In the genomic region with DNA sequence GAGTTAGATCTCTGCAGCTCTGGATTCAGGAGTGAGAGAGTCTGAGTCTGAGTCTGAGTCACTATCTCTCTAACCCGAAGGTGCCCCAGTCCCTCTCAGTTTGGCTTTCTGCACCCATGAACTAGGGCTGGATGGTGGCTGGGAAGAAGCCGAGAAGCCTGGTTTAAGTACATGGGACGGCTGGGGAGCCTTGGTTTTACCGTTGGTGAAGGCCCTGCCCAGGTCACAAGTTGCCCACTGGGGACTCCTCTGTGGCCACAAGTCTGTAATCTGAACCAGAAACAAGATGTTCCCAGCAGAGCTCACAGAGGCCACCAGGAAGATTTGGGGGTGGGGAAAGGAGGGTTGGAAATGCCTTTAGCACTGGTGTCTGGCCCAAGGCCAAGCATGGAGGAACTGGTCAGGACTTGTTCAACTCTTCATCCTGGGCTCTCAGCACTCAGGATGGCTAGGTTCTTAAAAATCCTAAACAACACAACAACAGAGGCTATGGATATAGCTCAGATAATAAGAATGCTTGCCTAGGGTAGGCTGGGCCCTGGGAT, we compare ENCODE assay signal across 7 mouse cellular contexts. TPM values are rescaled to one million over a fixed set of nuclear protein-coding genes. Genes with fewer than 3 reads are reported as not detected.
DNase-seq lines count a peak whose midpoint lies in the region; ATAC-seq and TF ChIP-seq lines count a peak whose summit lies in the region.

No protein-coding gene starts in this region.

- H3K27me3 ChIP-seq in heart, embryonic 15.5 days: no peaks in the 10 kb centered on the region
- H3K27me3 ChIP-seq in limb, embryonic 14.5 days (ENCODE audit: control insufficient read depth, insufficient read depth, low read length): no peaks in the 10 kb centered on the region
- no peaks in the 10 kb centered on the region for H3K27me3 ChIP-seq in forebrain, embryonic 13.5 days

- no peaks in the 10 kb centered on the region for H3K36me3 ChIP-seq in heart, embryonic 15.5 days
- no peaks in the 10 kb centered on the region for H3K36me3 ChIP-seq in limb, embryonic 14.5 days (ENCODE audit: control insufficient read depth, insufficient read depth, low read length)
- H3K36me3 ChIP-seq in forebrain, embryonic 13.5 days (ENCODE audit: poor library complexity, severe bottlenecking): no peaks in the 10 kb centered on the region

- H3K9me3 ChIP-seq in heart, embryonic 15.5 days (replicated peaks): no peaks in the 10 kb centered on the region
- H3K9me3 ChIP-seq in limb, embryonic 14.5 days (ENCODE audit: control insufficient read depth, low read length): no peaks in the 10 kb centered on the region
- no peaks in the 10 kb centered on the region for H3K9me3 ChIP-seq in forebrain, embryonic 13.5 days (replicated peaks)

- no peak for TF ChIP-seq POLR2A in limb, embryonic 14.5 days (IDR thresholded peaks at IDR 0.05; ENCODE audit: borderline replicate concordance, extremely low read depth, insufficient read depth, insufficient read length)

- H3K4me2 ChIP-seq in heart, embryonic 15.5 days: peak overlapping the region; percentile 41
- H3K4me2 ChIP-seq in limb, embryonic 14.5 days (replicated peaks; ENCODE audit: low read depth, low read length, severe bottlenecking): no peak overlapping the region
- H3K4me2 ChIP-seq in forebrain, embryonic 13.5 days: no peak overlapping the region

- ATAC-seq in heart, embryonic 15.5 days (replicated peaks; ENCODE audit: insufficient number of reproducible peaks, insufficient read depth, low FRiP score, low read depth): no peak
- ATAC-seq in limb, embryonic 14.5 days (ENCODE audit: low FRiP score, low read depth): no peak
- ATAC-seq in forebrain, embryonic 13.5 days: no peak

- WGBS in heart, embryonic 15.5 days: 52% methylated on average over 4 of the region's 4 CpGs
- WGBS in limb, embryonic 14.5 days: 39% methylated on average over 4 of the region's 4 CpGs
- 73% methylated on average over 4 of the region's 4 CpGs for WGBS in forebrain, embryonic 13.5 days

- H3K4me3 ChIP-seq in heart, embryonic 15.5 days: no peak overlapping the region
- H3K4me3 ChIP-seq in limb, embryonic 14.5 days (replicated peaks; ENCODE audit: low read length): no peak overlapping the region
- H3K4me3 ChIP-seq in forebrain, embryonic 13.5 days: no peak overlapping the region

- DNase-seq in urinary bladder, postnatal 14 days (ENCODE audit: low spot score): peak; percentile 83
- no peak for DNase-seq in urinary bladder, postnatal 10 days (ENCODE audit: low spot score)
- peak; percentile 69 for DNase-seq in limb, embryonic 14.5 days (ENCODE audit: low spot score)
- no peak for DNase-seq in natural killer cell, adult 2 months (ENCODE audit: low spot score in 2 of 2)
- no peak for DNase-seq in cerebellum, postnatal 10 days

- peaks cover 96% of the 10 kb centered on the region for H3K4me1 ChIP-seq in heart, embryonic 15.5 days (replicated peaks)
- H3K4me1 ChIP-seq in limb, embryonic 14.5 days (ENCODE audit: control insufficient read depth, insufficient read depth, low read length): peaks cover 54% of the 10 kb centered on the region
- peaks cover 5% of the 10 kb centered on the region; the same call in 1 of the 2 replicates for H3K4me1 ChIP-seq in forebrain, embryonic 13.5 days

- H3K9ac ChIP-seq in heart, embryonic 15.5 days: 0 out of 2 replicates have a peak overlapping the region, but pooled peaks have one; percentile 27
- H3K9ac ChIP-seq in limb, embryonic 14.5 days (ENCODE audit: low read depth, low read length, severe bottlenecking): no peak overlapping the region
- no peak overlapping the region for H3K9ac ChIP-seq in forebrain, embryonic 13.5 days

- H3K27ac ChIP-seq in heart, embryonic 15.5 days: peak overlapping the region; percentile 93
- no peak overlapping the region for H3K27ac ChIP-seq in limb, embryonic 14.5 days (replicated peaks; ENCODE audit: low read depth, low read length)
- no peak overlapping the region for H3K27ac ChIP-seq in forebrain, embryonic 13.5 days

RNA-seq across cellular contexts. Expression of gene Gsn, which starts 13.6 kb away (rescaled TPM):
- 321 and 325 TPM in 2 replicates for polyA plus RNA-seq in heart, embryonic 15.5 days (2015; fragmentation: Nextera tagmentation; extraction: Ambion mirVana)
- polyA plus RNA-seq in limb, embryonic 14.5 days (2012; rRNA removed): 160 and 163 TPM in 2 replicates
- polyA plus RNA-seq in limb, embryonic 14.5 days (2014; fragmentation: Nextera tagmentation; extraction: Ambion mirVana): 196 and 214 TPM in 2 replicates
- 13.3 and 14.3 TPM in 2 replicates for polyA plus RNA-seq in forebrain, embryonic 13.5 days (2015; fragmentation: Nextera tagmentation; extraction: Ambion mirVana)

Comparison
In these comparisons a context has a peak if more than half of its experiments do, and no peak if none do; other contexts are left out.
1. DNase-seq: peak in urinary bladder, postnatal 14 days (single experiment) and limb, embryonic 14.5 days (single experiment); none in urinary bladder, postnatal 10 days (single experiment), natural killer cell, adult 2 months (0 of 2) and cerebellum, postnatal 10 days (0 of 2).
2. RNA of gene Gsn, which starts 13.6 kb away (polyA plus RNA-seq): 321 to 325 TPM in heart, embryonic 15.5 days and 160 to 214 TPM in limb, embryonic 14.5 days; 13.3 to 14.3 TPM in forebrain, embryonic 13.5 days; every median in the first group is over 10 times any median in the second.